Mouse (Mus musculus) cerebellum, postnatal 25 days (tissue): ENCODE measurements around the gene Ush1g.
A peak's percentile ranks its signal among the peaks of the same experiment; 100 is the strongest.

Experiments
- DNase-seq, 2 experiments: peaks; one replicate each; pipeline ENCODE4 v3.0.0; 2021; ENCODE audit warnings: mixed read lengths in 2 of 2

Ush1g gene

DNA sequence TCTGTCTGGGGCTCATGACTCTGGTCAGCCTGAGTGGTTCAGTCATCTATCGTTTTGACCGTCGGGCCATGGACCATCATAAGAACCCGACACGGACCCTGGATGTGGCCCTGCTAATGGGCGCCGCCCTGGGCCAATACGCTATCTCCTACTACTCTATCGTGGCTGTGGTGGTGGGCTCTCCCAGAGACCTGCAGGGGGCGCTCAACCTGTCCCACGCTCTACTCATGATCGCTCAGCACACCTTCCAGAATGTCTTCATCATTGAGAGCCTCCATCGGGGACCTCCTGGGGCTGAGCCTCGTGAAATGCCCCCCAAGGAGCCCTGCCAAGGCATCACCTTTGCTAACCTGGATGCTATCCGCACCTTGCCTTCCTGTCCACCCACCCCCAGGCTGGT, 7.5 kb upstream of the Ush1g start:
- peak in 1 of 2 experiments; percentile 32 for DNase-seq

DNA sequence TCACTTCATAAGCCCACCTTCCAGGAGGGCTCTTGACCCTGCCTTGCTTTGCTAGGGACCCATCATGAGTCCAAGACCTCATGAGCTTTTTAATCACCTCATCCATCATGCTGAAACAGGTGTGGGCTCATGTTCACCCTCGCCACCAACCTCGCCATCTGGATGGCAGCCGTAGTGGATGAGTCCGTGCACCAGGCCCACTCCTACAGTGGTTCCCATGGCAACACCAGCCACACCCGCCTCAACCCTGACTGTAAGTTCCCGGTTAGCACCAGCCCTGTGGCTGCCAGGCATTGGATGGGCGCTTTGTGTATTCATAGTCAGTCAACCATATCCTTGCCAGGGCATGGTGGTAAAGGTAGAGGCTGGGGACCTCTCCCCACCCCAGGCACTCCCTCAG, 4.9 kb upstream of the Ush1g start:
- no peak for DNase-seq

GRCm38 (mm10) chr11:115323354-115323753, 1.5 kb upstream of the Ush1g start:
- DNase-seq, result peak in 1 of 2 experiments; percentile 35

DNA sequence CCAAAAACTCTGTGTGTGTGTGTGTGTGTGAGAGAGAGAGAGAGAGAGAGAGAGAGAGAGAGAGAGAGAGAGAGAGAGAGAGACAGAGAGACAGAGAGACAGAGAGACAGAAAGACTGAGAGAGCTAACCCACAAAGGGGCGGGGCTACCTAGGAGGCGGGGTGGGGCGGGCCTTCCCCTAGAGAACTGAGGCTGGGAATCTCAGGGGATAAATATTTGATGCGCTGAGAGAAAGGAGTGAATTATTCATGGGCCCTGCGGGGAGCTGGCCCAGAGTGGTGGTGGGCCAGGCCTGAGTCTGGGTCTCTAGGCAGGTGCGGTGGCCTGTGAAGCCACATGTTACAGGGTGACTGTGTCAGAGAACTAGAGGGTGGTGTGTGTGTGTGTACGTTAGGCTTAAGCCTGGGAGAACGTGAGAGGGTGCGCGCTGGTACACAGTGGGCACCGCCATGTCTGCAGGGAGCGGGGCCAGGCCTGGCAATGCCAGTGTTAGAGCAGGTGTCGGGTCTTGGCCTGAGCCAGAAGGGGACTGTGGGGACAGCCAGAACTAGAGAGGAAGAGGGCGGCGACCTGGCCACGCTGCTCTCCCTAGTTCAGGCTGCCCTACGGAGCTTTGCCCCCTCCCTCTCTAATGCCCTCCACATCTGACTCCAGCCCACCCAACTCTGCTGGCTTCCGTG, 2.0 kb downstream of the Ush1g start:
- DNase-seq, result peak; percentile 62 to 70

DNA sequence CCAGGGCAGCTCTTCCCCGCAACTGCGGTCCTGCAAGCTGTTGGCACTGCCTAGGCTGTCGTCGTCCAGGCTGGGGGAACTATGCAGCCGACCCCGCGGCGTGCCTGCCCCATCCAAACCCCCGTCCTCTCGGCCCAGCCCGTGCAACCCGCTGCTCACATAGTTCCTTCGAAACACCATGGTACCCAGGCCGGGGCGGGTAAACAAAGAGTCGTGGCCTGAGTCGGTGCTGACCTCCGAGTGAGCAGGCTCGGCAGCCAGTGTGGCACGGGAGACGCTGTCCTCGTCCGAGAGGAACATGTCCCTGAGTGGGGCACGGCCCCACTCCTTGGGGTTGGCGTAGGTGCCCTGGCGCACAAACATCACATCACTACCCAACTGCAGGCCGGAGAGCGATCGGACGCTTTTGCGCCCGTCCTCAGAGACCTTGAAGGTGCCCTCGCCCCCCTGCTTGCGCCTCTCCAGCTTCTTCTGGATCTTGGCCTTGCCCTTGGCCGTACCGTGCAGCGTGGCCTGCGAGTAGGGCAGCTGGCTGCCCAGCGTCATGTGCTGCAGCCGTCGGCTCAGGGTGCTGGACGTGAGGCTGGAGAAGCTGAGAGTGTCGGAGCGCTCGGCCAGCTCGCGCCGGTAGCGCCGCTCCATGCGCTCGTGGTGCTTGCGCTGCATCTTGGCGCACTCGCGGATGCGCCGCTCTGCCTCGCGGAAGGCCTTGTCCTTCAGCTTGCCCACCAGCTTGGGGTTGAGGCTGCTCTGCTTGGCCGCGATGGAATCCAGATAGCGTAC, 3.4 kb downstream of the Ush1g start:
- DNase-seq, result peak in 1 of 2 experiments; percentile 26

DNA sequence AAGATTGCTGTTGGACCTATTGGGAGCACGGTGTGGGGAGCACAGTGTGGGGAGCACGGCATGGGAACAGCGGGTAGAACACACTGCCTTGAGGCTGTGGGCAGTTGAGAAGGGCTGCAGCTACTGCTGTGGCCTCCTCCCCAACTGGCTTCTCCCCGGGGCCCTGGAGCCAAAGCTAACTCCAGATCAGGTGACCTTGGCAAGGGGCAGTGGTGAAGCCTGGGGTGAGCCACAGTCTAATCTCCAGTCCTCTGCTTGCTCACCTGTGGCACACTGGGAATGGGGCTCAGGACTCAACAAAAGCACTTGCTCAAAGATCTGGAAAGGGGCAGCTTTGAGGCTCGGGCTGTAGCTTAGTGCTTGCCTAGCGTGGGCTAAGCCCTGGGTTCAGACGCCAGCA, 4.6 kb downstream of the Ush1g start:
- DNase-seq, result no peak

DNA sequence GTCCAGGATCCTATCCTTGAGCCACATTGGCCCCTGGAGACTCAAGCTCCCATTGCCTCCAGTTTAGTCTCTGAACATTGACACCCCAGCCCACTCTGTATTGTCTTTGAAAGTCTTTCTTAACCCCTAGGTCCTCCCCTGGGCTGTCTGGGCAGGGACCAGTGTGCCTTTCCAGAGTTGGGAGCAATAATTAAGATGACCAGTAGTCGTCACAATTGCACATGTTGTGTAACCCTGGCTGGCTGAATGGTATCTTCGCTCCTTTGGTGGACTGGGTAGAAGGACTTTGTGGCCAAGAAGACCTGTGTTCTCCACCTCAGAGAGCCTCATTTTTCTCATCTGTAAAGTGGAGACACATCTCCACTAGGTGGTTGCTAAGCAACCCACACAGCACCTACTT, 7.6 kb downstream of the Ush1g start:
- DNase-seq, result no peak

DNA sequence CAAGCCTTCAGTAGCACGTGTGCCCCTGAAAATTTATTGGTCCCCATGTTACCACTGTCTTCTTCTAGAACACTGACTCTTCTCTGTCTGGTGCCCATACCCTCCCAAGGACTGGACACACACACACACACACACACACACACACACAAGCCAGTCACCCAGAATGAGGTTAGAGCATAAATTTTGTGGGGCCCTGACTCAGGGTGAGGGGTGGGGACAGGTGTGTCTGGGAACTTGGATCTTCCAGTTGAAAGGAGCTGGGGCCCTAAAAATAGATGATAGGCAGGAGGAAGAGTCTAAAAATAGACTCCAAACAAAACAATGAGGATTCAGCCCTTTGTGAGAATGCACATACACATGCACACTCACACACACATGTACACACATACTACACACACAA, 13.1 kb downstream of the Ush1g start:
- DNase-seq, result no peak

DNA sequence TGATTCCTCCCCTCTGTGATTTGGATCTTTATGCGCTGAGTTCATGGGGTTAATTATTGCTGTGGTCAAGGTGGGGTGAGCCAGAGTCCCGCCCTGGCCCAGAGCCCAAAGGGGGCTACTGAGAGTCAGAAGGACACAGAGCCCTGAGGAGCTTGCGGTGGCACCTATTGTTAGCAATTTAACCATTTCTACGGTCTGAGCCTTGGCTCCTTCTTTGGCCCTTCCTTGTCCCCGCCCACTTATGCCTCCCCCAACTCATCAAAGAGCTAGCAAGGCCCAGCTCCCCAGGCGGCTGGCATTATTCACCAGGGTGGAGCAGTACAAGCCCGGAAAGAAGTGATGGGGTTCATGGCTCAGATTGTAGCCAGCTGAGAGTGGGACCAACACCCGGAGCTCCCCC, 15.0 kb downstream of the Ush1g start, which contains the start of gene Otop2:
Gene Otop2, plus strand, starts transcription at position 301 of the 400 bp plus-strand sequence.
- DNase-seq, result no peak

GRCm38 (mm10) chr11:115303167-115303566, 18.7 kb downstream of the Ush1g start:
- no peak for DNase-seq

DNA sequence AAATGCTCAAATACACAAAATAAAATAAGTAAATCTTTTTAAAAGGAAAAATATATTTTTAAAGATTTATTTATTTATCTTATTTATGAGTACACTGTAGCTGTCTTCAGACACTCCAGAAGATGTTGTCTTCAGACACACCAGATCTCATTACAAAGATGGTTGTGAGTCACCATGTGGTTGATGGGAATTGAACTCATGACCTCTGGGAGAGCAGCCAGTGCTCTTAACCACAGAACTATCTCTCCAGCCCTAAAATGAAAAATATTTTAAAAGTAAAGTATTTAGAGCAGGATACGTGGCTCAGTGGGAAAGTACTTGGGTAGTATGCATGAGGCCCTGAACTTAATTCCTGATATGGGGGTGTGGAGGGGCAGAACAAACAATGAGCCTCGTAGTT, 20.5 kb downstream of the Ush1g start:
- no peak for DNase-seq

GRCm38 (mm10) chr11:115300745-115301144, 21.1 kb downstream of the Ush1g start:
- no peak for DNase-seq

DNA sequence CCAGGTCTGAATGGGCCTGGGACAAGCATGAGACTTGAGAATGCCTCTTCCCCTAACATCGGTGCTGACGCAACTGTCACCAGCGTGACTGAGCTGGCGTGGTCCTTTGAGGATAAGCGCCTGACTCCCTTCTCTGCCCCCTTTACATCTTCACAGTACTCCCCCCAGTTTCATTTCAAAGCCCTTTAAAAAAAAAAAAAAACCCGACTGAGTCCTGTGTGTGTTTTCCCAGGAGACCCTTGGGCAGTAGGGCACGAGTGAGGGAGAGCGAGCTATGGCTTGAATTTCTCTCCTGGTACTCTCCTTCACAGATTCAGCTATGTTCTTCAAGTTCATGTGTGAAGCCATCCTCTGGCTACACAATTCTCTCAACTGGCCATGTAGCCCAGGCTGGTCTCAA, 23.7 kb downstream of the Ush1g start:
- DNase-seq, result no peak

DNA sequence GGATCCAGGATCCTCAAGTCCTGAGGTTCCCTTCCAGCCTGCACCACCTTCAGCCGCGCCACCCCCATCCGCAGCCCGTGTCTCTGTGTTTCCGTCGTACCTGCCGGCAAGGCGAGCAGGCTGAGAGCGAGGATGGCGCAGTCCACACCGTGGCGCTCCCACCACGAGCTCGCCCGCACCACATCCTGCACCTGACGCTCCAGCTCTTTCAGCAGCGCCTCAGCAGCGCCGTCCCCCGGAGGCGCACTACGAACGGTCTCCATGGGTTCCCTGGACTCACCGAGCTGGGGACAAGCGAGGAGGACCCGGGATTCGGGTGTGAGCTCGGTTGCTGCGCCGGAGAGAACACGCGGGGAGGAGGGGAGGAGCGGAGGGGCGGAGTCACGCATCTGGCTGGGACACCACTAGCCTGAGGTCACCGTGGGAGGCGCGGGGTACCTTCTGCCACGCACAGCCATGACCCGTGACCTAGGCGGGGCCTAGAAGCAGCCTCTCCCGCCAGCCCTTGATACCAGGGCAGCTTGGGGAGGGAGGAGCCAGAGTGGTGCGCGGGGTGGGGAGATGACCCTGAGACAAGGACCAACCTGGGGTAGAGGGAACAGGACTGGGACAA, 24.5 kb downstream of the Ush1g start, which contains the start of gene Fads6:
Gene Fads6, minus strand, starts transcription at position 450 of the 613 bp plus-strand sequence.
- peak; percentile 87 to 90 for DNase-seq

DNA sequence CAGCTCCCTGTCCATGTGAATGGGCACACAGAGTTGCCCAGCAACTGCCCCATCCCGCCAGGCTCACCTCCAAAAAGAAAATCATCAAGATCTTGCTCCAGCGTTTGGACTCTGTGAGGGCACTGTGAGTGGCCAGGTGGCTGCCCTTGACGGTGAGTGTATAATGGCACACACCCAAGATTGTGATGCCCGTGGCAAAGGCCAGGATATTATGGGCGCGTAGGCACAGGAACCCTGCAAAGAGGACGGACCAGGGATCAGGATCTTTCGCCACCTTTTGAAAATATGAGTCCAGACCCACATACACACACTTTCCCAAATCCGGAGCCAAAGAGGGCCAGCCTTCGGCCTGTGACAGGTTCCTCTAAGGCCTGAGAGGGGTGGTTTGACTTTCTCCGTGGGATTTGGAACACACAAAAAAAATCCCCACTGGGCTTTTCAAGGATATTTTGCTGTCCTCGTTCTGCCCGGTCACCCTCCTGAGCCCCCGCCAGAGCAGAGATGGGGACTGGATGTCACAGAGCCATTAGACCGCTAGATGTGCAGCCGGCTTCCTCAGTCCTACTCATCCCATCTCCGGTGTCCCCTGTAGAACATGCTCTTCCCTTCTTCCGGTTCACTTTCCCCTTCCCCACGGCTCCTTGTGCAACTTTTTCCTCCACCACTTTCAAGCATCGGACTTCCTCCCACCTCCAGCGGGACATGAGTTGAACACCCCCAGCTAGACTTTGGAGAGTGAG, 25.2 kb downstream of the Ush1g start:
- peak; percentile 74 to 78 for DNase-seq

- no peak for DNase-seq
Observed at GRCm38 (mm10) chr11:115295939-115296338, 25.9 kb downstream of the Ush1g start.

- no peak for DNase-seq
Observed at GRCm38 (mm10) chr11:115292631-115293375, 29.0 kb downstream of the Ush1g start.

DNA sequence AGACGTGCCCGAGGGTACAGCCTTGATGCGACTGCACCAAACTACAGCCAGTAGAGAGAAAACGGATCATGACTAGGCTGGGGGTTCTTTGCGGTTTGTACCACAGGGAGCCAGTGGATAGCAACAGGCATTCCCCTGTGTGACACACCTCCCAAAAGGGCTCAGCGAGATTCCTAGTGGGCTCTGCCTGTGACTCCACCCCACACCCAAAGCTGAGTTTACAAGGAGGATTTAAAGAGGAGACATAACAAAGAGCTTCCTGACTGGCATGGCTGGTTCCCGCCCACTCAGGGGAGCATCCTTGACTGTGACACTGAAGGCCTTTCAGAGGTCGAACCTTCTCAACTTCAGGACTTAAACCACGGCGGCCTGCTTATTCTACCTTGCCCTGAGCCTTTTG, 30.3 kb downstream of the Ush1g start:
- DNase-seq, result peak in 1 of 2 experiments; percentile 12

GRCm38 (mm10) chr11:115290919-115291318, 30.9 kb downstream of the Ush1g start:
- DNase-seq, result no peak

DNA sequence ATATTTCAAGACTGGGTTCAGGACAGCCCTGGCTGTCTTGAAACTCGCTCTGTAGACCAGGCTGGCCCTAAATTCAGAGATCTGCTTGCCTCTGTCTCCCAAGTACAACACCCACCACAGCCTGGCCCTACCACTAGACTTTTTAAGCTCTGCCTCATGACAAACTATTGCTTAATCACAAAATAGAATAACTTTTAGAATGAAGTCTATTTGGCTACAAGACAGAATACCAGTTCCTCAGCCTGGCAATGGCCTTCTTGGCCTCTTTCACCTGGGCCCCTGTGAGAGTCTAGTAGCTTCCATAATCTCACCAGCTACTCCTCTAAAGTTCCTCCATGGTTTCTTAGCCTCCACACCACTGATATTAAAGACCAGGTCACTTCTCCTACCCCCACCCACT, 31.5 kb downstream of the Ush1g start:
- DNase-seq, result no peak

DNA sequence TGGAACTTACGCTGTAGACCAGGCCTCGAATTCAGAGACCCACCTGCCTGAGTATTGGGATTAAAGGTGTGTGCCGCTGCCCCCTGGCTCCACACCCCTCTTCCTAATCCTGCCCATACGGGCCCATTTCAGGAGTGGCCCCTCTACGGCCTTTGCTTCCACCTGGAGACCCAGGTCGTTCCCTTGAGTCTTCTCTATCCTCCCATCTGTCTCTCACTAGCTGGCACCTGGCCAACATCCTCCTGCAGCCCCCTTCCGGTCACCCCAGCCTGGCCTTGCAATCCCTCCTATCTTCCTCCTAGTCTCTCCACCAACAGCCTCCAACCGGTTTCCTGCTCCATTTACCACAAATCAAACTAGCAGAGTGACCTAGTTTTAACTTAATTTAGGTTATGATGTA, 32.0 kb downstream of the Ush1g start:
- DNase-seq, result peak in 1 of 2 experiments; percentile 15

GRCm38 (mm10) chr11:115288305-115288704, 33.5 kb downstream of the Ush1g start:
- no peak for DNase-seq
